ENCODE assay signal across 16 mouse cellular contexts in the genomic region with DNA sequence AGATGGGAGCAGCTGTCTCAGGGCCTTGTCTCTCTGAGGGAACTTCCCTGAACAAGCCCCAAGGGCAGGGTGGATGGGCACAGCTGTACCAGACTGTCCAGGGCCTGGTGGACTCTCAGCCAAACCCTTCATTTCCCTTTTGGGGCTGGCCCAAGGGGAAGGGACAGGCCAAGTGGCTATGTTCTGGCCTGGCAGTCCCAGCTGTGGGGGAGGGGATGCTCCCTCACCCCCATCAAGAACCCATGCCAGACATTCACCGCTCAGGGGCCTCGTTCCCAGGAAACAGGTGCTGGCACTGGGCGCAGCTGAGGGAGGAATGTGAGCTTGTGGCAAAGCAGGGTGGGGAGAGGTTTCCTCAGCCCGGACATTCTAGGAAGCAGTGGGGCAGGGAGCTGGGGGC. TPM values are rescaled to one million over a fixed set of nuclear protein-coding genes. Genes with fewer than 3 reads are reported as not detected.
A peak's percentile ranks its signal among the peaks of the same experiment; 100 is the strongest.
DNase-seq lines count a peak whose midpoint lies in the region; ATAC-seq and TF ChIP-seq lines count a peak whose summit lies in the region.
"Had no signal": no experiment of that assay in that cellular context is flagged by ENCODE, and none has a peak within 500 bp of the region (broad histone marks: within the 10 kb centered on the region; RNA-seq: fewer than 3 reads in every experiment).

No protein-coding gene starts in this region.

- no peak overlapping the region for H3K4me3 ChIP-seq in embryonic facial prominence, embryonic 15.5 days (replicated peaks)
- no peak overlapping the region for H3K4me3 ChIP-seq in hindbrain, postnatal 0 days (ENCODE audit: low read length)
- H3K4me3 ChIP-seq: embryonic facial prominence, embryonic 12.5 days; intestine, embryonic 15.5 days had no signal

- no peaks in the 10 kb centered on the region for H3K36me3 ChIP-seq in embryonic facial prominence, embryonic 15.5 days
- H3K36me3 ChIP-seq in hindbrain, postnatal 0 days (ENCODE audit: insufficient read depth, low read length): no peaks in the 10 kb centered on the region
- H3K36me3 ChIP-seq: embryonic facial prominence, embryonic 12.5 days; intestine, embryonic 15.5 days had no signal

- no peak for TF ChIP-seq CTCF in hindbrain, postnatal 0 days (IDR thresholded peaks at IDR 0.05; ENCODE audit: low read depth)

- ATAC-seq in embryonic facial prominence, embryonic 15.5 days (ENCODE audit: insufficient number of reproducible peaks, low FRiP score, low TSS enrichment, low read depth): peak; percentile 39; the same call in 1 of the 2 replicates
- ATAC-seq in hindbrain, postnatal 0 days: peak; percentile 85
- ATAC-seq in CD4-positive, CD25-positive, alpha-beta regulatory T cell, adult 4 months: no peak
- ATAC-seq: forebrain, embryonic 16.5 days; intestine, embryonic 15.5 days; Patski had no signal

- no peaks in the 10 kb centered on the region for H3K27me3 ChIP-seq in embryonic facial prominence, embryonic 15.5 days
- H3K27me3 ChIP-seq in hindbrain, postnatal 0 days (ENCODE audit: insufficient read depth, low read length): no peaks in the 10 kb centered on the region
- H3K27me3 ChIP-seq: embryonic facial prominence, embryonic 12.5 days; intestine, embryonic 15.5 days had no signal

- no peak overlapping the region for H3K9ac ChIP-seq in embryonic facial prominence, embryonic 15.5 days
- H3K9ac ChIP-seq in hindbrain, postnatal 0 days (replicated peaks; ENCODE audit: low read length): no peak overlapping the region
- H3K9ac ChIP-seq: embryonic facial prominence, embryonic 12.5 days; intestine, embryonic 15.5 days had no signal

- peak; percentile 42 to 50 for DNase-seq in heart, postnatal 10 days
- no peak for DNase-seq in heart, adult 18-20 months
- peak; percentile 19 for DNase-seq in lung, postnatal 10 days
- no peak for DNase-seq in lung, postnatal 36 days
- peak; percentile 73 for DNase-seq in hindbrain, postnatal 0 days (ENCODE audit: low spot score)
- DNase-seq in urinary bladder, postnatal 36 days (ENCODE audit: low spot score in 2 of 2): no peak
- DNase-seq: cerebellum, postnatal 25 days; kidney, postnatal 25 days; liver; spleen, adult 18-20 months had no signal

- intact Hi-C loops in heart, postnatal 10 days (cut with DNase I): no loop called here

- H3K27ac ChIP-seq in embryonic facial prominence, embryonic 15.5 days (replicated peaks): 0 out of 2 replicates have a peak overlapping the region, but pooled peaks have one; percentile 17
- no peak overlapping the region for H3K27ac ChIP-seq in hindbrain, postnatal 0 days
- H3K27ac ChIP-seq: embryonic facial prominence, embryonic 12.5 days; intestine, embryonic 15.5 days had no signal

- peaks cover 33% of the 10 kb centered on the region for H3K4me1 ChIP-seq in embryonic facial prominence, embryonic 15.5 days
- H3K4me1 ChIP-seq in hindbrain, postnatal 0 days (ENCODE audit: insufficient read depth, low read length): peaks cover 19% of the 10 kb centered on the region; the same call in 1 of the 2 replicates

- H3K4me2 ChIP-seq in embryonic facial prominence, embryonic 15.5 days (replicated peaks): no peak overlapping the region
- H3K4me2 ChIP-seq in hindbrain, postnatal 0 days (ENCODE audit: low read depth, low read length): no peak overlapping the region
- H3K4me2 ChIP-seq: embryonic facial prominence, embryonic 12.5 days; intestine, embryonic 15.5 days had no signal

- no peaks in the 10 kb centered on the region for H3K9me3 ChIP-seq in embryonic facial prominence, embryonic 15.5 days (replicated peaks)
- H3K9me3 ChIP-seq in hindbrain, postnatal 0 days (ENCODE audit: low read length): no peaks in the 10 kb centered on the region
- H3K9me3 ChIP-seq: embryonic facial prominence, embryonic 12.5 days; intestine, embryonic 15.5 days had no signal

- 38% methylated on average over 4 of the region's 4 CpGs for WGBS in embryonic facial prominence, embryonic 15.5 days
- 31% methylated on average over 4 of the region's 4 CpGs for WGBS in hindbrain, postnatal 0 days

RNA-seq across cellular contexts. Expression of a gene that starts 15.5 kb away (rescaled TPM):
- total RNA-seq in heart, postnatal 10 days (2021): 1 to 10 TPM; 5.0 to 5.3 TPM
- total RNA-seq in heart, adult 18-20 months (2021): 1 to 10 TPM; 1.7 to 1.9 TPM
- polyA plus RNA-seq in embryonic facial prominence, embryonic 15.5 days (2015; fragmentation: Nextera tagmentation; extraction: Ambion mirVana): 4.8 and 5.1 TPM in 2 replicates
- total RNA-seq in hindbrain, postnatal 0 days (2014; rRNA removed): 30.4 and 32.2 TPM in 2 replicates
- 2.9 and 3.0 TPM in 2 replicates for polyA plus RNA-seq in hindbrain, postnatal 0 days (2015; fragmentation: Nextera tagmentation; extraction: Ambion mirVana)
- polyA plus RNA-seq in CD4-positive, CD25-positive, alpha-beta regulatory T cell, adult 4 months (2017; shearing (Covaris generic)): under 1 TPM in 1 of 2 experiments, not detected in 1; 0.13 TPM
- polyA plus RNA-seq: Patski had no signal

Comparison
In these comparisons a context has a peak if more than half of its experiments do, and no peak if none do; other contexts are left out.
1. DNase-seq: peak in heart, postnatal 10 days (2 of 2), lung, postnatal 10 days (single experiment) and hindbrain, postnatal 0 days (single experiment); none in heart, adult 18-20 months (0 of 2), lung, postnatal 36 days (single experiment) and urinary bladder, postnatal 36 days (0 of 2).